Mouse (Mus musculus) neural tube, embryonic 13.5 days (tissue): ENCODE results near the gene Htr1f. TPM values are rescaled to one million over a fixed set of nuclear protein-coding genes. Genes with fewer than 3 reads are reported as not detected.

Source experiments
- ATAC-seq: fragments of 200-750 bp; cut with Nextera tagmentation; 2 replicates; pipeline ENCODE4 v1.8.0; 2017; ENCODE audit warnings: low read depth, mild to moderate bottlenecking, moderate TSS enrichment, moderate library complexity
- H3K27ac ChIP-seq: fragments of 300-500 bp; sonication (generic); replicated peaks from 2 replicates; pipeline ENCODE4 v1.5.1; 2015; ENCODE audit warnings: moderate library complexity, mild to moderate bottlenecking, inconsistent platforms
- H3K27me3 ChIP-seq: fragments of 300-500 bp; sonication (generic); 2 replicates; pipeline ENCODE4 v1.6.1; 2015; ENCODE audit warnings: mild to moderate bottlenecking, inconsistent platforms
- H3K36me3 ChIP-seq: fragments of 300-500 bp; sonication (generic); 2 replicates; pipeline ENCODE4 v1.6.1; 2015; ENCODE audit warnings: mild to moderate bottlenecking, inconsistent platforms
- H3K4me1 ChIP-seq: fragments of 300-500 bp; sonication (generic); replicated peaks from 2 replicates; pipeline ENCODE4 v1.6.1; 2015; ENCODE audit warnings: inconsistent platforms
- H3K4me2 ChIP-seq: fragments of 300-500 bp; sonication (generic); 2 replicates; pipeline ENCODE4 v1.6.1; 2015; ENCODE audit warnings: inconsistent platforms, mild to moderate bottlenecking, moderate library complexity
- H3K4me3 ChIP-seq: fragments of 300-500 bp; sonication (generic); 2 replicates; pipeline ENCODE4 v1.5.1; 2015; ENCODE audit warnings: mild to moderate bottlenecking, inconsistent platforms
- H3K9ac ChIP-seq: fragments of 300-500 bp; sonication (generic); 2 replicates; pipeline ENCODE4 v1.6.1; 2015; ENCODE audit warnings: moderate library complexity, mild to moderate bottlenecking, inconsistent platforms
- H3K9me3 ChIP-seq: fragments of 300-500 bp; sonication (generic); 2 replicates; pipeline ENCODE4 v1.6.1; 2016; ENCODE audit warnings: inconsistent platforms
- WGBS: fragments of 180-500 bp; shearing (Covaris S2); methylation state at CpG from one replicate; pipeline ENCODE4 v1.1.7; 2015; 5-methylcytosine and 5-hydroxymethylcytosine counted together
- microRNA-seq: library from miRNA; unstranded; fragments of <30 nt; microRNA quantifications from one replicate; pipeline ENCODE4, GENCODE M21; 2016
- polyA plus RNA-seq: library from polyadenylated mRNA; unstranded; fragments of >200 nt; fragmentation: Nextera tagmentation; extraction: Ambion mirVana; gene quantifications from 2 replicates; pipeline ENCODE4 v1.2.1, GENCODE M21; 2015

Gene Htr1f
- polyA plus RNA-seq, 1 experiment from 2014 or later, result 0.31 TPM

- Histone ChIP-seq H3K9me3 (no peaks in the 10 kb centered on the region), H3K4me3 (no peak overlapping the region), H3K9ac (no peak overlapping the region), H3K27ac (no peak overlapping the region), H3K4me1 (peaks cover 3% of the 10 kb centered on the region; the same call in 1 of the 2 replicates), H3K36me3 (no peaks in the 10 kb centered on the region), H3K4me2 (no peak overlapping the region), H3K27me3 (no peaks in the 10 kb centered on the region)
- no peak for ATAC-seq
- WGBS, result 81% methylated on average over 3 of the region's 3 CpGs
Measured at GRCm38 (mm10) chr16:64880986-64881385, 224.7 kb downstream of the Htr1f start.

GRCm38 (mm10) chr16:64879735-64880134 lies 225.9 kb downstream of the Htr1f start:
- 84% methylated on average over 5 of the region's 5 CpGs for WGBS
- no peak for ATAC-seq
- H3K27me3 ChIP-seq, result no peaks in the 10 kb centered on the region
- no peak overlapping the region for H3K9ac ChIP-seq
- no peaks in the 10 kb centered on the region for H3K9me3 ChIP-seq
- H3K4me3 ChIP-seq, result no peak overlapping the region
- no peaks in the 10 kb centered on the region for H3K4me1 ChIP-seq
- H3K36me3 ChIP-seq, result no peaks in the 10 kb centered on the region
- H3K27ac ChIP-seq, result no peak overlapping the region
- H3K4me2 ChIP-seq, result no peak overlapping the region

GRCm38 (mm10) chr16:64878611-64879132 lies 227.0 kb downstream of the Htr1f start:
- H3K4me2 ChIP-seq, result no peak overlapping the region
- no peaks in the 10 kb centered on the region for H3K27me3 ChIP-seq
- H3K4me1 ChIP-seq, result peaks cover 4% of the 10 kb centered on the region
- no peak overlapping the region for H3K27ac ChIP-seq
- no peaks in the 10 kb centered on the region for H3K36me3 ChIP-seq
- H3K4me3 ChIP-seq, result no peak overlapping the region
- no peak overlapping the region for H3K9ac ChIP-seq
- WGBS, result 86% methylated on average over 3 of the region's 3 CpGs
- no peaks in the 10 kb centered on the region for H3K9me3 ChIP-seq
- no peak for ATAC-seq

- Histone ChIP-seq H3K36me3 (no peaks in the 10 kb centered on the region), H3K4me1 (peaks cover 4% of the 10 kb centered on the region), H3K27me3 (no peaks in the 10 kb centered on the region), H3K27ac (no peak overlapping the region), H3K9ac (no peak overlapping the region), H3K4me3 (no peak overlapping the region), H3K9me3 (no peaks in the 10 kb centered on the region), H3K4me2 (no peak overlapping the region)
- WGBS, result 93% methylated on average over 3 of the region's 3 CpGs
- ATAC-seq, result no peak
Measured at GRCm38 (mm10) chr16:64877314-64877713, 228.3 kb downstream of the Htr1f start.

- no peaks in the 10 kb centered on the region for H3K36me3 ChIP-seq
- no peak overlapping the region for H3K4me2 ChIP-seq
- no peak for ATAC-seq
- H3K27me3 ChIP-seq, result no peaks in the 10 kb centered on the region
- H3K9me3 ChIP-seq, result no peaks in the 10 kb centered on the region
- no peak overlapping the region for H3K4me3 ChIP-seq
- no peak overlapping the region for H3K27ac ChIP-seq
- H3K9ac ChIP-seq, result no peak overlapping the region
- WGBS, result 73% methylated on average over 4 of the region's 4 CpGs
- peaks cover 4% of the 10 kb centered on the region for H3K4me1 ChIP-seq
Measured at GRCm38 (mm10) chr16:64876631-64877265, 228.9 kb downstream of the Htr1f start.

GRCm38 (mm10) chr16:64875822-64876221 lies 229.8 kb downstream of the Htr1f start:
- Histone ChIP-seq H3K9ac (no peak overlapping the region), H3K4me3 (no peak overlapping the region), H3K4me1 (peaks cover 4% of the 10 kb centered on the region), H3K27me3 (no peaks in the 10 kb centered on the region), H3K36me3 (no peaks in the 10 kb centered on the region), H3K9me3 (no peaks in the 10 kb centered on the region), H3K27ac (no peak overlapping the region), H3K4me2 (no peak overlapping the region)
- 96% methylated on average over 1 of the region's 1 CpGs for WGBS
- no peak for ATAC-seq

- H3K27ac ChIP-seq, result no peak overlapping the region
- WGBS, result 98% methylated on average over 10 of the region's 10 CpGs
- no peak for ATAC-seq
Measured at GRCm38 (mm10) chr16:64875384-64875783, 230.3 kb downstream of the Htr1f start.

More at GRCm38 (mm10) chr16:64875384-64875783, 230.3 kb downstream of the Htr1f start:
- H3K9me3 ChIP-seq, result no peaks in the 10 kb centered on the region
- H3K4me3 ChIP-seq, result no peak overlapping the region
- no peak overlapping the region for H3K4me2 ChIP-seq
- peaks cover 4% of the 10 kb centered on the region for H3K4me1 ChIP-seq
- H3K9ac ChIP-seq, result no peak overlapping the region
- no peaks in the 10 kb centered on the region for H3K27me3 ChIP-seq
- no peaks in the 10 kb centered on the region for H3K36me3 ChIP-seq

Small RNAs within 50 kb of the gene (microRNA-seq; reads per million reads assigned to microRNA genes)
- not detected for gene Gm23374
